Mouse (Mus musculus) heart, postnatal 25 days (tissue): ENCODE data around the gene Gsg1l. TPM values are rescaled to one million over a fixed set of nuclear protein-coding genes. Genes with fewer than 3 reads are reported as not detected.

Source experiments
- DNase-seq: peaks from one replicate; pipeline ENCODE4 v3.0.0; 2022; ENCODE audit warnings: low spot score
- intact Hi-C: fragments of 180-260 bp; cut with DNase I; formaldehyde crosslinking; loops from one replicate; pipeline ENCODE4 v1.15.1; 2025
- total RNA-seq, 2 experiments: library from RNA; stranded (reverse); gene quantifications; 2 replicates each; pipeline ENCODE4 v1.2.3; 2021

Gene Gsg1l
- 10 to 100 TPM; 10.3 to 12.6 TPM for total RNA-seq

DNA sequence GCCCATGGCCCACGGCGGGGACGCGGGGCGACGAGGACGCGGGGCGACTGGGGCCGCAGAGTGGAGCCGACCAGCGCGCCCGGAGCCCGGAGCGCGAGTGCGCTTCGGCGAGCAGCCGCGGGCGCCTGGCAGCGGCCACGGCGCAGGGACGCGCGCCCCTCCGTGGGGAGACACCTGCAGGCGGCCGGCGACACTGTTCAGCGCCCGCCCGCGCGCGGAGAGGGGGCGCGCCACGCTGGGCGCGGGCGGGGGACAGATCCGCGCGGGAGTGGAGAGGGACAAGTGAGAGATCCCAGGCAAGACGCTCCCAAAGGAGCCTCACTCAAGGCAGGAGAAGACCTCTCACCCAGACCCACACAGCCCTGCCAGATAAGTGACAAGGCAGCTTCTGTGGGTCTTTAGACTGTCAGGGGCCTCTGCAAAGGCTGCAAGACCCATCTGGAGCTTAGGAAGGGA lies at the start of gene Gsg1l:
TSS of gene Gsg1l (minus strand) at position 126 of the 456 bp plus-strand sequence.
- intact Hi-C loops: loop anchor here (5.0 kb wide), 4 partner anchors 55 to 335 kb away; no protein-coding TSS in a partner anchor
- DNase-seq: no peak

DNA sequence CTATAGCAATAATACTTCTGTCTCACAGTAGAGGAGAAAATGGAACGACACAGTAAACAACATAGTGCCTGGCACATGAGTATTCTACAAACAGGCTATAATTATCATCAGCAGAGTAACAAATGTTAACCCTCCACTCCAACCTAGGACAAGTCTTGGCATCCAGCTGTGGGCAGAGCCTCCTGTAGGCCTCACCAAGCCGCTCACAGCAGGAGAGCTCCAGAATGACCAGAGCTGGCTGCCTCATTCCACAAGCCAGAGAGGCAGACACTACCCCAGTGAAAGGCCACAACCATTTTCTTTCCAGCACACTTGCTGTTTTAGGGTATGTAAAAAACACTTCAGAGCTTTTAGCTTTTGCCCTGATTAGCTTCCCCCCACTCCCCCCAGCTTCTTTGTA lies 45.5 kb upstream of the Gsg1l start:
- intact Hi-C loops: no loop called here
- DNase-seq: no peak

DNA sequence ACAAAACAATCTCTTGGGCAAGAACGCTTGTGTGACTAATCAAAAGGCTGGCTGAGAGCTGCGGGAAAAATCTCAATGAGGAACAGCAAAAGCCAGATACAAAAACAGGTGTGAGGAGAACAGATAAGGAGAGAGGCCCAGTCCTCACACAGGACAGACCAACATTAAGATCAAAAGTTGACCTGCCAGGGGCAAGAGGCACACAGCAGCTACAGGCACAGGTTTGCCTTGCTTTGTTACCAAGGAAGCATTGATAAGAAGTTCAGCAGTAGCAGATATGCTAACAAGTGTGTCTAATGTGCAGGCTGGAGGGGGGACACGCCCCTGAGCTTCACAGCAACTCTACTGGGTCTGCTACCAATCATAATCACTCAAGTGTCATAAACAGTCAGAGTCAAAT lies 44.3 kb upstream of the Gsg1l start:
- intact Hi-C loops: no loop called here
- no peak for DNase-seq

DNA sequence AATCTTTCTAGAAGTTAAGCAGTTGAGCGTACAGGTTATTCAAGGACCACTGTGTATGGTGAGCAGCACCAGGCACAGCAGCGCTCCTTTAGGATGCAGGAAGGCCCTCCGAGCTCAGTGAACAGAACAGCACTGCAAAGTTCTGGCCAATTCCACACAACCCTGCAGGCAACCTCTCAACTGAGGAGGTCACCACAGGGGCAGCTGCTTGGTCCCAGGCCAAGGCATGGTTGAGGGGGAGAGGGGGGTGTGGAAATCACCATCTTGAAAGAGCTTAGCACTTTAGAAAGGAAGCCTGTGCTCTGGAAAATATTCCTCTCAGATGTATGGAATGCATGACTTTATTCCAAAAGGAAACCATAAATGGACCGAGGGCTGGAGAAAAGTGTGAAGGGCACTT lies 39.3 kb upstream of the Gsg1l start:
- DNase-seq: no peak
- intact Hi-C loops: no loop called here

DNA sequence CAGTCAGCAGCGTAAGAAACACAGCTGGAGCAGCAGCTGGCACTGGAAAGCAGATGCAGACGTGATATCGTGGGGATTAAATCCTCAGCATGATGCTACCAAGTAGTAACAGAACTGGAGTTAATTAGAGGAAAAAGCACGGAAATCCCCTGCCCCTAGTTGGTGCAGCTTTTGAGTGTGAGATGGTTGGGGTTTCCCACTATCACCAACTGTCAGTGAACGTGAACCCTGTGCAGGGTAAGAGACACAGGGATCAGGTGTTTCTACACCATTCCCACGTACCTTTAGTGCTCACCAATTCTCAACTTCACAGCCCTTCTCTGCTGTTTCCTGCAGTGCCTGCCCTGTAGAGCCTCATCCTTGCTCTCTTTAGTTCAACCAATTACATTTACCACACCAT lies 37.6 kb upstream of the Gsg1l start:
- intact Hi-C loops: no loop called here

DNA sequence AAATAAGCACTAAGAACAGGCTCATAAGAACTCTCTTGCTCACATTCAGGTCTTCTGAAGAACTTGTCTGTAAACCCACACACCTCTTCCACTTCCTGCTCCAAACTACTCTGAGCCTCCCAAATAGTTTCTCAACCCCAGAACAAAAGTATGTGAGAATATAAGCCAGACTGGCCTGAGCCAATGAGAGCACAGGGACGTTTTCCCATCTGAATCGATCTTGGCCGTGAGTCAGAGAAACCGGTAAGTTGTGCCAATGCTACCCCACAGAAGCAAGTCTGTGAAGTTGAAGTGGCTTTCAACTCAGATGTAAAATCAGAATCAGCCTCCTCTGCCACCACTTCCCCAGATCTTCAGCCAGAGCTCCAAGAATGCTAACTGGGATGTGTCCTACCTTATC lies 31.1 kb upstream of the Gsg1l start:
- no peak for DNase-seq
- intact Hi-C loops: no loop called here

More for the DNA sequence above, 37.6 kb upstream of the Gsg1l start:
- DNase-seq: no peak

DNA sequence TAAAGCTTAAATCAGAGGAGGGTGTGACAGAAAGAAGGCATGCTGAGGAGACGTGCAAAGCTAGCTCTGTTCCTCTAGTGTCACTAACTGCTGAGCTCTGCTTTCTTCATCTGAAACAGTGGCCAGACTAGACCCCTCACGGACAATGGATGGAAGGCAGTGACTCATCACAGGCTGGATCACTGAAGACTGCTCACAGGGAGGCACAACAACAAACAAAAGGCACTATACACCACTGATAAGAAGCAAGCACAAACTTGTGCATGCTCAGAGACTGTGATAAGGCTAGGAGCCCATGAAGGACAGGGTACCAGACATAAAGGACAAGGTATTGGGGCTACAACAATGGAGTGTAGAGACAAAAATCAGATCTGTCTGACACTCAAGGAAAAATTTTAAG lies 29.0 kb upstream of the Gsg1l start:
- intact Hi-C loops: no loop called here
- no peak for DNase-seq

DNA sequence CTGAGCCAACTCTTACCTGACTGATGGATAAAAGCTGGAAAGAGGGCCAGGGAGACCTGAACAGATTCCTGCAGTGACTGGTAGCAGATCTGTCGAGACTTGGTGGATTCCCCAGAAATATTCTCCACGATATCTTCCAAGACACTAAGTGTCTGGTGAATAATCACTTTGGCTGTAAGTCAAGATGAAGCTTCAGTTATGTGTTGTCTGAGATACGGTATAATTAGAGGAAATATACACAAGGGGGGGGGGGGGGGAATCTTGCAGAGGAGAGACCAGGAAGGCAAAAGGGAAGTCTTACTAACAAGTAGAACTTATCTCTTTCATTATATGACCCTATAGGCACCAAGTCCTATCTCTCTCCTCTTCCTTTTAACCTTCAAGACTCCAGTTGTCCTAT lies 27.7 kb upstream of the Gsg1l start:
- DNase-seq: no peak
- intact Hi-C loops: no loop called here

DNA sequence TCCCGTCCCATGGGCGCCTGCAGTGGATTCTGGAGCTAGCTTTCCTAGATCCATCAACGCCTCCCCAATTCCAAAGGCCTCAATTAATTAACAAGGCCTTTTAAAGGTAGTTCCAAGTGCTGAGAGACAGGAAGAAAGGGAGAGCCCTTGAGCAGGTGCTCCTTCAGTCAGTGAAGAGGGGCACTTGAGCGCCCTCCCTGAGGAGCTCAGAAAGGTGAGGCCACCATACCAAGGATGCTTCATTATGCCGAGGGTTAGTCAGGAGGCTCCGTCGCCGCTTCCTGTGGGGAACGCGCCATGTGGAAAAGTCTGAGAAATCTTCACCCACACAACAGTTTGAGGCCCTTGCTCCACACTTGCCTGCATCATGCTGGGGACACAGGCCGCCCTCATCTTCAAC lies 18.2 kb upstream of the Gsg1l start:
- DNase-seq: no peak
- intact Hi-C loops: no loop called here

DNA sequence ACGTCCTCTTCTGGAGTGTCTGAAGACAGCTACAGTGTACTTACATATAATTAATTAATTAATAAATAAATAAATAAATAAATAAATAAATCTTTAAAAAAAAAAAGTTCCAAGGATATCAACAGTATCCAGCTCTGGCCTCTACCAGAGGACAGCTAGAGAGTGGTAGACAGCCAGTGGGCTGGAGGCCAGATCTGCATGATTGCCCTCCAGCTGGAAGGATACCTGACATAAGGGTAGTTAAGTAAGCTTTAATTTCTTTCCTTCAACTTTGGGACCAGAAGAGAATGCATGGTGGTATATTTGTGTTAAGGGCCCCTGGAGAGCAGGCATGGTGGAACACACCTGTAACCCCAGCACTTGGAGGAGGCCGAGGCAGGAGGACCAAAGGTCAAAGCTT lies 17.6 kb upstream of the Gsg1l start:
- DNase-seq: no peak
- intact Hi-C loops: no loop called here

DNA sequence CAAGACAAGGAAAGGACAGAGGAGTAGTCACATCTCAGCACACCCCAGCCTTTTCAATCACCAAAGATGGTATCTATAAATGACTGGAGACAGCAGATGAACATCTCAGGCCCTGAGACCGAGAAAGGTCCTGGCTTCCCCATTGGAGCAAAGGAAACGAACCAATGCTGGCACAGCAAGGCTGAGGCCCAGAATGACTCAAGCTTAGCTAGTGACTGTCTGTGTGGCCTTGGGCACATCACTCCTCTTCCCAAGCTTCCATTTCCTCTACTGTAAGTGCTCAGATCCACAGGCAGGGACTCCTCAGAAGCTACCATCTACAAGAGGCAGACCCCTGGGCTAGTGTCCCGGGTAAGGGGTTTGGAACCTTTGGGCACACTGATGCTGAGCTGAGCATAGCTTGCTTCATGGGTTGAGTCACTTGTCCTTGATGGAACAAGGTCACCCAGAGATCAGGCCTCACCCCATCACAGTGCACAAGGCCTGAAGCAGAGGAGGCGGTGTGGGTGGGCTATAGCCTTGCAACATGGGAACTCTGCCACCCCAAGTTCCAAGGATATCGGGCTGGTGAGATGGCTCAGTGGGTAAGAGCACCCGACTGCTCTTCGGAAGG lies 17.1 kb upstream of the Gsg1l start:
- DNase-seq: no peak
- intact Hi-C loops: no loop called here

DNA sequence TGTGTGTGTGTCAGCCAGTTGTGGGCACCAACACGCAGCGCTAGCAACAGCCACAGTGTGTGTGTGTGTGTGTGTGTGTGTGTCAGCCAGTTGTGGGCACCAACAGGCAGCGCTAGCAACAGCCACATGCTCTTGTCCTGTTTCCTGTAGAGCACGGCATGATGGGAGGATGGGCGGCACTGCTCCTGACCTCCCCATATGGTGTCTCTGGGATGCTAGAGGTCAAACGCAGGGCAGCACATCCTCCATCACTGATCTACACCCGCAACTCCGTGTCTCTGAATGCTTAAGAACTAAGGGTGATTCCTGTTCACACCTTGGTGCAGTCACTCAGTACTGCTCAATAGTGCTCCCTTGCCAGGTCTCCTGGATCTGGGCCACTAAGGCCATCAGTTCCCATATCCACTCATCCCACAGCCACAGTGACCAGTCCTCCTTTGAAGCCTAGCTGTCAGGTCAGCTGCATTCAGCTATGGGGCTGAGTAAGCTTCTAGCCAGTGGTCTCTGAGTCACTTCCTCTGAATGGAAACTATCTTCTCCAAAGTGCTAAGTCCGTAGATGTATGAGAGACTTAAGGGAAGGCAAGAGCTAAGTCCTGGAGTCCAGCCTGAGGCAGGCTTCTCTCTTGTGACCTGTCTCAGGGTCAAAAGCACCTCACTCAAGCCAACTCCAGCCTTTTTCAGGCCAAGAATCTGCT lies 15.2 kb upstream of the Gsg1l start:
- intact Hi-C loops: no loop called here
- DNase-seq: no peak

DNA sequence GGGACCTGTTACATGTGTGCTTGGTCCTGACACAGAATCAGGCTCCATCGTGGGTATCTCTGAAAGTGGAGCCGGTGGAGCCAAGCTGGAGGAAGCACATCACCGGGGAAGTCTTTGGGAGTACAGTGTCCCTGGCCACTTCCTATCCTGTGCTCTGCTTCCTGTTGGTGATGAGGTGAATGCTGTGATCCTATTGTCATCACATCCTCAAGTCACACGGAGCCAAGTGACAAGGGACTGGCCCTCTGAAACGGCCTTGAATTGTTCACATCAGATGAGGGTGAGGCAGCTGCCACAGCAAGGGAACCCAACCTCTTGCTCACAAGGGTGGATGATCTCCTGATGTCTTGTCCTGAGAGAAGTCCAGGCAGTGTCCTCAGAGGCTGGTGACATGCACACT lies 14.4 kb upstream of the Gsg1l start:
- DNase-seq: no peak
- intact Hi-C loops: no loop called here

DNA sequence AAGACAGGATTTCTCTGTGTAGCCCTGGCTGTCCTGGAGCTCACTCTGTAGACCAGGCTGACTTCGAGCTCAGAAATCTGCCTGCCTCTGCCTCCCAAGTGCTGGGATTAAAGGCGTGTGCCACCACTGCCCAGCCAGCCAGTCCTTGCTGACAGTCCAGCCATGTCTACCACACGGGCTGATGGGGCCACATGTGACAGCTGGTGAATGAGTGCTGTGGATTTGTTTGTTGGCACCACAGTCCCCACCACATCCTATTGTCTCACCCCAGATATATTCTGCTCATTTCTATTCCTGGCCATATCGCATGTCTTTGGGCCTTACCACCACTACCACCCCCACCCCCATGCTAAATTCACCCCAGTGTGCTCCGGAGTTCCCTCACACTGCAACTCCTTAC lies 12.5 kb upstream of the Gsg1l start:
- intact Hi-C loops: no loop called here
- no peak for DNase-seq

DNA sequence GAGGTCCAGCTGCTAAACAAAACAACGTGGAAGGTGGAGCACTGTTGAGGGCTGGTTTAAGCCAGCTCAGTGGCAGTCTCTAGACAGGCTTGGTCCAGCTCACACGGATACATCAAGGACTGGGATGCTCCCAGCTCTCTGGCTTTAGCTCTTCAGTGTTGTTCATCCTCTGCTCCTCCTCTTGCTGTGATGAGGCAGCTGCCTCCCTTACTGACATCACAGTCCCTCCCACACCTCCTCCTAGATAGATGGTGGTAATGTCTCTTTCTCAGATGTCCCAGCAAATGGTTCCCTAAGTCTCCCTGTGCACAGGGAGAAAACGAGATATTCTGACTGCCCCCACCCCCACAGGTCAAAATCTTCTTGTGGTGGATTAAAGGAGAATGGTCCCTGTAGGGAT lies 11.0 kb upstream of the Gsg1l start:
- intact Hi-C loops: no loop called here
- no peak for DNase-seq

DNA sequence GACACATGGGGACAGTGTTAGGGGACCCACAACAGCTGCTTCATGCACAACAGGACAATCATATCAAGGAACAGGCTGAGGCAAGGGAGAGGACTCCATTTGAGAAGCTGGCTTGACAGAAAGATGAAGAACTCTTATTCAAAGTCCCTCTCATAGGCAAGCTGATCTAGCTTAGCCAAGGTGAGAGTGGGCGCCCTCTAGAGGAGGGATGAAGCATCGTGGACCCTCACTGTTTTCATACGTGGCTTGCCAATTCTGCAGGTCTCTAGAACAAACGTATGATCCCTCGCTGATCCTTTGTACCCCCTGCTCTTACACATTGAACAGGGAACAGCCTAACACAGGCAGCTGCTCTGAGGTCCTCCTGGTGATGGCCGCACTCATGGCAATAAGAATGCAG lies 7.6 kb upstream of the Gsg1l start:
- intact Hi-C loops: loop anchor here (2.0 to 5.0 kb wide), 2 partner anchors 269 to 412 kb away; no protein-coding TSS in a partner anchor
- no peak for DNase-seq

DNA sequence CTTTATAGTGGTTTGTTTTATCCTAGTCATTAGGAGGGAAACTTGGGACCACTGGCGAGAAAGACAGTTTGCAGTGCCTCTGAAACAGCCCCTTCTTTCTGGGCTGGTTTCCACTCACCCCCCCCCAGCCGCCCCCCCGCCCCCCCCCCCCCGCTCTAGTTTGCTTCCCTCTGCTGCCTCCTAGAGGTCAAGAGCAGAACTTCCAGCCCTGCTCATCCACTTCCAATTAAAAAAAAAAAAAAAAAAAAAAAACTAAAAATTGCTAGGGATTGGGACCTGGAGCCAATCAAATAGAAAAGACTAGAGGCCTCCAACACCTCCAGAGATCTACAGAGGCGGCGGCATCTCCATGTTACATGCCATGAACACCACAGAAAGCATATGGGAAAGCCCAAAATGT lies 5.9 kb upstream of the Gsg1l start:
- no peak for DNase-seq
- intact Hi-C loops: loop anchor here (2.0 to 5.0 kb wide), 2 partner anchors 267 to 411 kb away; no protein-coding TSS in a partner anchor

DNA sequence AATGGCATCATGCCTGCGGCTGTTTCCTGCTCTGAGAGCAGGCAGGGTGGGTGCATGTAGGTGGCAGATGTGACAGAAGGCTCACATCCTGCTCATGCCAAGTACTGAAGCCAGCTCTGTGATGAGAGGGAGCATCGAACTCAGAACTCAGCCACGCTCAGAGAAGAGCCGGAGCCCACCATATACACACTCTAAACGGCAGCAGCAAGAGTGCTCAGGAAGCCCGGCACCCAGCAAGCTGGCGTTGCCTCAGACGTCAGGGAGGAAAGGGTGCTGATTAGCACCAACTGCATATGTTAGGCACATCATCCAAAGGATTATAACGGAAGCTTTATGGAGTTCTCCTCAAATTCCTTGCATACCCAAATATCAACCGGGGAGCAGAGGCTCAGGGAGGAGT lies 5.4 kb upstream of the Gsg1l start:
- intact Hi-C loops: loop anchor here (2.0 to 5.0 kb wide), 2 partner anchors 267 to 410 kb away; no protein-coding TSS in a partner anchor
- no peak for DNase-seq

DNA sequence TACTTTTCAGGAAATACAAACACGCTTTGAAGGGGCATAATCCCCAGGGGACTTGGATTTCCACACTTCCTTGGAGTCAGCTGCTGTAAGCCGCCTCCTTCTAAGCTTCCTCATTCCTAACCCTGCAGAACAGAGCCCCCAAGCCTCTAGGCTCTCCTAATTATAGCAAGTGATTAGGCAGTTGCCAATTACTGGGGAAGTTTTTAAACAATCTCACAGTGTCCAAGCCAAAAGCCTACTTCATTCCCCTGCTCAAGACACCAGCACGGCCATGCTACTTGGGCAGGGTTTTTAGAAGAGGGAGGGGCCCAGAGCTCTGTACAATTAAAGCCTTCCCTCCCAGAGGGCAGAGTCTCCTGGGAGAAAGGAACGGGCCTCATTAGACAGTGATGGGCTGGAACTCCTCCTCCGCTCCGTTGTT lies 4.1 kb upstream of the Gsg1l start:
- intact Hi-C loops: loop anchor here (5.0 kb wide), 1 partner anchor 409 kb away; no protein-coding TSS in a partner anchor
- DNase-seq: no peak

DNA sequence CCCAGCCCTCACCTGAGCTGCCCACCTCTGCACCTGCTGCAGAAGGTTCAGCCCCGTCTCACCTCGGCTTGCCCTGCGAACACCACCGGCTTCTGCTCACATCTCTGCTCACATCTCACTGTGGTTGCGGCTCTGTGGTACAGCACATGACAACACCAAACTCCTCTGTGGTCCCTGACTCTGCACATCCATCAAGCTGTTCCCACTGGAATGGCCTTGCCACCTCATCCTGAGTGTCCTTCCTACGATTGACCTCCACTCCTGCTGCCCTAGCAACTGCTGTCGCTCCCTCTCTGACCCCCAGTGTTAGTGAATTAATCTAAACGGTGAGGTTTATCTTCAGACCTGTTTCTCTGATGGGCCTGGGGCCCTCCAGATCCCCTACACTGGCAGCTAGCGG lies 2.9 kb upstream of the Gsg1l start:
- intact Hi-C loops: loop anchor here (5.0 kb wide), 1 partner anchor 408 kb away; no protein-coding TSS in a partner anchor

DNA sequence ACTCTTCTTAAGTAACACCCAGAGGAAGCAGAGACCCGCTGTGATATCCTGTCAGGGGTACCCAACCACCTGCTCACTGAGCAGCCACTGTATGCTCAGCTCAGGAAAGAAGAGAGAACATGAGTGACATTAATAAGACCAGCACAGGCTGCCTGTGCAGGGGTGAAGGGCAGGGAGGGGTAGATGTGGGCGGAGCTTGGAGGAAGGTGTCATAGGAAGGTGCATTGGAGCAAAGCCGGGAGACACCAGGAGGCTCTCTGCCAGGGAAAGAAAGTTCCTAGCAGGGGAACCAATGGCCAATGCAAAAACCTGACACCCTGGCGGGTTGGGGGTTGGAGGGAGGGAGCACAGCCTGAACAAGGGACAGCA lies 1.8 kb upstream of the Gsg1l start:
- no peak for DNase-seq
- intact Hi-C loops: loop anchor here (5.0 kb wide), 4 partner anchors 57 to 337 kb away; no protein-coding TSS in a partner anchor

More for the DNA sequence above, 2.9 kb upstream of the Gsg1l start:
- no peak for DNase-seq
